Mouse (Mus musculus): ENCODE measurements around the gene Plk5.

DNA sequence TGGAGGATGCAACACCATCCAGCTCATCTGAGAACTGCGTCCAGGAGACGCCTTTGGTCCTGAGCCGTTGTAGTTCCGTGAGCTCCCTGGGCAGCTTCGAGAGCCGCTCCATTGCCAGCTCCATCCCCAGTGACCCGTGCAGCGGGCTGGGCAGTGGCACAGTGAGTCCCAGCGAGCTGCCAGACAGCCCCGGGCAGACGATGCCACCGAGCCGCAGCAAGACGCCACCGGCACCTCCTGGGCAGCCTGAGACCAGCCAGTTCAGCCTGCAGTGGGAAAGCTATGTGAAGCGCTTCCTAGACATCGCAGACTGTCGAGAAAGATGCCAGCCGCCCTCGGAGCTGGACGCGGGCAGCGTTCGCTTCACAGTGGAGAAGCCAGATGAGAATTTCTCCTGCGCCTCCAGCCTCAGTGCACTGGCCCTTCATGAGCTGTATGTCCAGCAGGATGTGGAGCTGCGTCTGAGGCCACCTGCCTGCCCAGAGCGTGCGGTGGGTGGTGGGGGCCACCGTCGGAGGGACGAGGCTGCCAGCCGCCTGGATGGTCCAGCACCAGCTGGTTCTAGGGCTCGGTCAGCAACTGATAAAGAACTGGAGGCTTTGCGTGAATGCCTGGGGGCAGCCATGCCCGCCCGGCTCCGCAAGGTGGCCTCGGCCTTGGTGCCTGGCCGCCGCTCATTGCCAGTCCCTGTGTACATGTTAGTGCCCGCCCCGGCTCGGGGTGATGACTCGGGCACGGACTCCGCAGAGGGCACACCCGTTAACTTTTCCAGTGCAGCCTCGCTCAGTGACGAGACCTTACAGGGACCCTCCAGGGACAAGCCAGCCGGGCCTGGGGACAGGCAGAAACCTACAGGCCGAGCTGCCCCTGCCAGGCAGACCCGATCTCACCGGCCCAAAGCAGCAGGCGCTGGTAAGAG, 43.4 kb upstream of the Plk5 start:
- TF ChIP-seq ZC3H11A (IDR thresholded peaks at IDR 0.05; ENCODE audit: borderline replicate concordance, low read depth, low read length): no peak
- no peak for TF ChIP-seq HCFC1 (IDR thresholded peaks at IDR 0.05; ENCODE audit: borderline replicate concordance, insufficient read depth, low read length)
- no peak for TF ChIP-seq CHD2 (IDR thresholded peaks at IDR 0.05; ENCODE audit: low read depth, low read length)
